8 mouse cellular contexts compared by ENCODE assay signal in genomic region chr7:67803015-67803856, GRCm38 (mm10). TPM values are rescaled to one million over a fixed set of nuclear protein-coding genes. Genes with fewer than 3 reads are reported as not detected.
DNase-seq lines count a peak whose midpoint lies in the region; ATAC-seq lines count a peak whose summit lies in the region.

No protein-coding gene starts in this region.

- peaks cover 15% of the 10 kb centered on the region for H3K27me3 ChIP-seq in hindbrain, embryonic 10.5 days (ENCODE audit: insufficient read depth, poor library complexity, severe bottlenecking)
- H3K27me3 ChIP-seq in lung, embryonic 15.5 days: 0 out of 2 replicates have a peak, but pooled peaks cover 4% of the 10 kb centered on the region

- peak overlapping the region; percentile 72 for H3K4me2 ChIP-seq in lung, embryonic 15.5 days

- H3K4me3 ChIP-seq in hindbrain, embryonic 10.5 days: peak overlapping the region; percentile 51
- peak overlapping the region; percentile 38 for H3K4me3 ChIP-seq in lung, embryonic 15.5 days

- peak; percentile 93 for DNase-seq in Muller cell, postnatal 12 days (ENCODE audit: inconsistent ontology term)
- DNase-seq in cerebellum, adult 9-10 months: peak; percentile 77
- peak; percentile 14 to 81 for DNase-seq in frontal cortex, adult 2 months (ENCODE audit: extremely low spot score in 1 of 2, low spot score in 1 of 2)
- DNase-seq in hindbrain, embryonic 10.5 days (ENCODE audit: low spot score): peak; percentile 91
- DNase-seq in layer of hippocampus, adult 9-10 months (ENCODE audit: low spot score): peak; percentile 40
- peak; percentile 43 for DNase-seq in ovary, adult 18-20 months (ENCODE audit: low spot score)
- DNase-seq in thymus, postnatal 0 days (ENCODE audit: low spot score): peak; percentile 75

- no peaks in the 10 kb centered on the region for H3K9me3 ChIP-seq in hindbrain, embryonic 10.5 days
- no peaks in the 10 kb centered on the region for H3K9me3 ChIP-seq in lung, embryonic 15.5 days

- peak; percentile 77 for ATAC-seq in lung, embryonic 15.5 days (ENCODE audit: borderline replicate concordance, extremely low read depth, low FRiP score, low TSS enrichment)

- 16% methylated on average over 28 of the region's 28 CpGs for WGBS in hindbrain, embryonic 10.5 days
- 10% methylated on average over 28 of the region's 28 CpGs for WGBS in lung, embryonic 15.5 days

- H3K9ac ChIP-seq in lung, embryonic 15.5 days: peak overlapping the region; percentile 1; the same call in 1 of the 2 replicates

- peak overlapping the region; percentile 70; the same call in 1 of the 2 replicates for H3K27ac ChIP-seq in hindbrain, embryonic 10.5 days
- no peak overlapping the region for H3K27ac ChIP-seq in lung, embryonic 15.5 days

- H3K4me1 ChIP-seq in hindbrain, embryonic 10.5 days (replicated peaks): peaks cover 22% of the 10 kb centered on the region
- H3K4me1 ChIP-seq in lung, embryonic 15.5 days: peaks cover 11% of the 10 kb centered on the region

- H3K36me3 ChIP-seq in hindbrain, embryonic 10.5 days: no peaks in the 10 kb centered on the region
- no peaks in the 10 kb centered on the region for H3K36me3 ChIP-seq in lung, embryonic 15.5 days

RNA-seq across cellular contexts. Expression of gene Synm, which starts 43.7 kb away (rescaled TPM):
- 10.9 and 11.0 TPM in 2 replicates for polyA plus RNA-seq in frontal cortex, adult 2 months (2012; rRNA removed)
- polyA plus RNA-seq in hindbrain, embryonic 10.5 days (2016; fragmentation: Nextera tagmentation; extraction: Ambion mirVana): 2.0 and 2.5 TPM in 2 replicates
- 9.7 and 12.7 TPM in 2 replicates for polyA plus RNA-seq in lung, embryonic 15.5 days (2015; fragmentation: Nextera tagmentation; extraction: Ambion mirVana)
- 4.8 and 5.8 TPM in 2 replicates for polyA plus RNA-seq in thymus, postnatal 0 days (2015; fragmentation: Nextera tagmentation; extraction: Ambion mirVana)

Comparison
In these comparisons a context has a peak if more than half of its experiments do, and no peak if none do; other contexts are left out.
1. DNase-seq: peak in every context shown above with its lines; median percentile 93 in Muller cell, postnatal 12 days; 91 in hindbrain, embryonic 10.5 days; 77 in cerebellum, adult 9-10 months; 75 in thymus, postnatal 0 days; 48 in frontal cortex, adult 2 months; 43 in ovary, adult 18-20 months; 40 in layer of hippocampus, adult 9-10 months.